Mouse (Mus musculus): Measurements from ENCODE around the gene Pde4dip.

Gene Pde4dip

DNA sequence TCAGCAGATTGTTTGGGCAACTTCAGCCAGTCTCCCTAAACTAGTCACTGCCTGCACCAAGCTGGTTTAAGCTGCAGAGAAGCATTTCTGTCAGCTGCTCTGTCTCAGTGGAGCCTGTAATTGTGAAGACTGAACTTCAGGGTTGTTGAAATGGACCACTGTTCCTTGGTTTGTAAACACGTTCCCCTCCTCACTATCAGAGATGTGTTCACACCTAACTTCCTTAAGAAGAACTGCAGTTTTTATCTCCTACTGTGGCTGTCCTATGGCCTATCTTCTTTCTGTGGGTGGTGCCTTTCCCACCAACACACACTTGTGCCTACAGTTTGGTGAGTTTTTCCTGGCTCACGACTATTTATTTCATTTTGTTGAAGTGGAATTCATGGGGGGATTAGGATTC is 199.2 kb downstream of the Pde4dip start:
- no peak for DNase-seq (ENCODE audit: low spot score in 2 of 2)

DNA sequence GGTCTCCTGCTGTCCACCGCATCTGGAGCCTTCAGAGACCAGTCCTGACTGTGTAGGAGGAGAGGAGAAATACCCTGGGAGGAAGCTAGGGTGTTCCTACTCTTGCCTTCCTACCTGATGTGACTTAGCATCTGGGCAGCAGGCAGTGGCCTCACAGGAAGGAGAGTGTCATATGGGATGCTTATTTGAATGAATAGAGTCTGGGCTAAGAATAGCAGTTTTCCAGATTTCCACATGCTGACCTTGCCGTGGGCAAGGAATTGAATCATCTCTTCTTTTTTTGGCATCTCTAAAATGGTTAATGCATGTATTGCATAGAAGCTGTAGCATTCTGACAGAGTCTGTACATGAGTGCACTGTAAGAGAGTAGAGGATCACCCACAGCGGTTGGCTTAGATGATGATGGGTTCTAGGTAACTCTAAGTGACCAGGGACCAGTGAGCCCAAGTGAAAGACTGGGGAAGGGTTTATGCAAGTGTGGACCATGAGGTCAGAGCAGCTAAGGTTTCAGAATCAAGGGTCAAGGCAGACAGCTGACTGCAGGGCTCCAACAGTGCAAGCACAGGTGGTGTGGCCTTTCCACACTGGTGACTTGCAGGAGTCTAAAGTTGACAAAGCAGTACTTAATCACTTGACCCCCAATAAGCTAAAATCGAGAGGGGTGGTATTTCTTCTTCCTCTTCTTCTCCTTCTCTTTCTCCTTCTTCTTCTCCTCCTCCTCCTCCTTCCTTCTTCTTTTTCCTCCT is 202.0 kb downstream of the Pde4dip start:
- no peak for DNase-seq (ENCODE audit: low spot score in 2 of 2)

DNA sequence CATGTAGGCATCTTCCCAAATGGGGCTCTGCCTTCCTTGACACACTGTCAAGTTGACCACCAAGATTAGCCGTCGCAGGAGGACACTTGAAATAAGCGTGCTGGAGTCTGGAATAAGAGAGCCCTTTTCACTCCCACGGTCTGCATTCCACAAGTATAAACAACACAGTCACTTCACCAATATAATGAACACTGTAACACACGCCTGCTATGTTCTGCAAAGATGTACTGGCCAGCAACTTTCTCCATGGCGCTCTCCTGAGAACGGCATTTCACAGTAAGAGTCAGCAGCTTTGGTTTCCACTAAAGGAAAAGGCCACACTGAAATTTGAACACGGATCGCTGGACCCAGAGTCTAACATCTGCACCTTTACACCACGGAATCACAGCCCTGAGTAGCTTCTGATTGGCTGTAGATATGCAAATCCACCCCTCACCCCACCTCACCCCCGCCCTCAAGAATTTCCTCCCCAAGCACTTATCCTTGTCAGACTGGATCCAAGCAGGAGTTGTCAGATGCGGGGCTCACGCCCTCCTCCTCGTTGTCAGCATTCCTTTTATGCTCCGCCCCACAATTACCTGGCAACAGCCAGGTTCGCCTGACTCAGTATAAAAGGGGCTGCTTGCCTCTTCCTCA is 204.8 kb downstream of the Pde4dip start:
- no peak for DNase-seq (ENCODE audit: low spot score in 2 of 2)

- no peak for DNase-seq (ENCODE audit: low spot score in 2 of 2)
Observed at GRCm38 (mm10) chr3:97682576-97682975, 205.9 kb downstream of the Pde4dip start.

GRCm38 (mm10) chr3:97682159-97682502 is 206.4 kb downstream of the Pde4dip start:
- no peak for DNase-seq (ENCODE audit: low spot score in 2 of 2)

DNA sequence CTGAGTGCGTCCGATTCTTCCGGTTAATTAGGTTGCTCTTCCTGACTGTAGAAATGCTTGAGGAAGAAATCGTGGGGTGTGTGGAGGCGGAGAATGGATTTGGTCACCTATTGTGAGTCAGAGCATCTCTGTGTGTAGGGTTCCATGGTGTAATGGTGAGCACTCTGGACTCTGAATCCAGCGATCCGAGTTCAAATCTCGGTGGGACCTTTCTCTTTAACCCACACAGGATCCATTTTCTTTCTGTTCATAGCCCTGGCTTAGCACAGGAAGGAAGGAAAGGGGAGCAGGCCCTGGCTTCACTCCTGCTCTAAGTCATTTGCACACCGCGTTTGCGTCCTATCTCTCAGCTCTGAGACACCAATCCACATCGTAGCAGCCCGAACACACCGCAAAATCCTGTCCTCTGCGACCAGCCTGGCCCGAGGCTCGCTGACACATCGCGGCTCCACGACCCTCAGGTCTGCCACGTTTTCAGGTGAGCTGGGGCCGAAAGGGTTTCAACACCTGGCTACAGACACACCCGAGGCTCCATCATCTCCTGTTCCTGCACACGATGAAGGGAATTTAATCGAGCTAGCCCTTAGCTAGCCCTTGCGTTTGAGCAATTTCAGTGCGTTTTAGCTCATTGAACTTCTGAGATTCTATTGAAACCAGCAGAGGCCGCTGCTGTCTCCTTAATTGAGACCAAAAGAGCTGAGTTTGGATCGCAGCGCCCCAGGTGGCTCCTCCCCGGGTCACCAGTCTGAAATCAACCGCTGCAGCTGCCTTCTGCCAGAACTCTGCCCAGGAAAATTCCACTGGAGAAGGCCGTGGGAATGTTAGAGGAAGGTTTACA is 207.0 kb downstream of the Pde4dip start:
- DNase-seq (ENCODE audit: low spot score in 2 of 2): peak; percentile 33 to 76

DNA sequence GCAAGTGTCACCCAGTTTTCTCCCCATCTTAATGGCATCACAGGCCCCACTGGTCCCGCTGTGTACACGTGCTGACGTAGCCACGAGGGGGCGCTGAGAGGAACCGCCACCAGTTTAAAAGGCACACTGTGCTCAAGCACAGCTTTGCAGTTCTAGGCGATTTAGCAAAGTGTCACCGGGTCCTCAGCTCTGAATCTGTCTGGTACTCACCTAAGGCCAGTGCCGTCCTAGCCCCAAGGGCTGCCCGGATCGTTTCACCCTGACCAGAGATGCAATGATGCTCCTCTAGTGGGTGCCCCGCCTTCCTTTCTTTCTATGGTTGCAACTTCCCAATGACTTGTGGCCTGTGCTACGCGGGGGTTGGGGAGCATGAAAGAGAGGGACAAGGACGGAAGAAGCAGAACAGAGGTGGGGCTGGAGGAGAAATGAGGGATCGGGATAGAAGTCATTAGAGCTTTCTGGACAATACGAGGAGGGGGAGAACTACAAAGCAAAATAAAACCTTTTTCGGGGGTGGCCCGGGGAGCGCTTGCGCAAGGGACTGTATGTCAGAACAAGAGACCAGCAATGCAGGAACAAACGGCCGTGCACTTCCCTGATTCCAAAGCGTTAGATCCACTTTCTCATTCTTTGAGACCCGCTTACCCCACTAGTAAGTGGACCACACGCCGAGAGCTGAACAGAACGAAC is 207.7 kb downstream of the Pde4dip start:
- DNase-seq (ENCODE audit: low spot score in 2 of 2): peak; percentile 74 to 89

- DNase-seq (ENCODE audit: low spot score in 2 of 2): no peak
Observed at GRCm38 (mm10) chr3:97678416-97678815, 210.1 kb downstream of the Pde4dip start.

DNA sequence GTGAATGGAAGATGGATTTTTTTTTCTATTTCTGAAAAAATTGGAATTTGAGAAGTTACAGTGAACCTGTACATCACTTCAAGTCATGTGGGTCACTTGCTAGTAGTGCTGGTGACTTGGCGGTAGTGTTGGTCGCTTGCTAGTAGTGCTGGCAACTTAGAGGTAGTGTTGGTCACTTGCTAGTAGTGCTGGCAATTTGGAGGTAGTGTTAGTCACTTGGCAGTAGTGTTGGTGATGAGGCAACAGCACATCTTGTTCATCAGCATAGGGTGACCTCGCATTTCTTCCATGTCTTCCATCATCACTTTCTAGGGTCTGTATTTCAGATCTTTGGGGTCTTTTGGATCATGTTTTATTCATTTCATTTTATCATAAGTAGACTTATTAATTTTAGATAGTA is 212.4 kb downstream of the Pde4dip start:
- no peak for DNase-seq (ENCODE audit: low spot score in 2 of 2)

DNA sequence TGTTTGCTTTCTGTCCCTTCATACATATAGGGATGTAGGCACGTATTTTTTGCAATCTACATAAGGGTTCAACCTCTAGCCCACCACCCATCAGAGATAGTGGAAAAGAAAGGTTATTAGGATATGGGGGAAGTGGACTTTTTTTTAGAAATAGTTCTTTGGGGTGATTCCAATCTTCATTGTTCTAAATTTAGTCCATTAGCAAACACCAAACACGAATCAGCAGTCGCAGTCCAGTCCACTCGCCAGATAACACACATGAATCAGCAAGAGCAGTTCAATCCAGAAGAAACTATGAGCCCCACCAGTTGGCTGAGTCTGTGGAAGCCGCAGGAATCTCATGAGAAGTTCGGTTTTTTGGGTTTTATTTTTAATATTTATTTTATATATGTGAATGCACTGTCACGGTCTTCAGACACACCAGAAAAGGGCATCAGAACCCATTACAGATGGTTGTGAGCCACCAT is 213.8 kb downstream of the Pde4dip start, which contains the start of gene Gm17651:
Gene Gm17651 (minus strand): TSS at position 51 of the 467 bp plus-strand sequence.
- no peak for DNase-seq (ENCODE audit: low spot score in 2 of 2)

- no peak for DNase-seq (ENCODE audit: low spot score in 2 of 2)
Observed at GRCm38 (mm10) chr3:97667093-97667675, 221.3 kb downstream of the Pde4dip start.

DNA sequence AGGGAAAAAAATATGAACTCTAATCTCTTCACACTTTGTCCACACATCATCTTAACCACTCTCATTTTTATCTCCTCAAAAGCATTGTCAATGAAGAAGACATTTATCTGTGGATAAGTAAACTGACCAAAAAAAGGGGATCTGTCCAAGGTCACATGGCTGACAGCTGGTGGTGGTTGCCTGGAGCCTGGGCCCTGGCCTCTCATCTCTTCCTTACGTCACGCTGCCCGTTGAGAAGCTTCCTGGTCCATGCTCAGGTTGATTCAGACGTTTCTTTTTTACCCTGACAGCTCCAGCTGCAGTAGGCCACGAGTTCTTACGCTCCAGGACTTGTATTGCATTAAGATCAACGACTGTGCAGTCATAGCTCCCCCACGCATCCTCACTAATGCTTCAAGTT is 222.4 kb downstream of the Pde4dip start:
- no peak for DNase-seq (ENCODE audit: low spot score in 2 of 2)

DNA sequence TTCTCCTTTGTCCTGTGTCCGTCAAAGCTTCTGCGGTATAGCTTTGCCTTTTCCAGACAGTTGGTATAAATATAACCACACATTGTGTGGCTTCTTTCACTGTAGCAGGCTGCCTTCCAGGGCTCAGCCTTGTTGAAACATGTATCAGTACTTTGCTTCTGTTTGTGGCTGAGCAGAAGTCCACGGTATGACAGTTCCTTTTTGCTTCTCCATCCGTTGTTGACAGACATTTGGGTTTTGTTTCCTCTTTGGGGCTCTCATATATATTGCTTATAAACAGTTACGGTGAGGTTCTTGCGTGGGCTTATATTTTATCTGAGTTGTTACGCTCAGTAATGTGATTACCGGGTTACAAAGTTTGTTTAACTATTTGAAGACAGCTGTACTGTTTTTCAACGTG is 223.0 kb downstream of the Pde4dip start:
- DNase-seq (ENCODE audit: low spot score in 2 of 2): no peak

DNA sequence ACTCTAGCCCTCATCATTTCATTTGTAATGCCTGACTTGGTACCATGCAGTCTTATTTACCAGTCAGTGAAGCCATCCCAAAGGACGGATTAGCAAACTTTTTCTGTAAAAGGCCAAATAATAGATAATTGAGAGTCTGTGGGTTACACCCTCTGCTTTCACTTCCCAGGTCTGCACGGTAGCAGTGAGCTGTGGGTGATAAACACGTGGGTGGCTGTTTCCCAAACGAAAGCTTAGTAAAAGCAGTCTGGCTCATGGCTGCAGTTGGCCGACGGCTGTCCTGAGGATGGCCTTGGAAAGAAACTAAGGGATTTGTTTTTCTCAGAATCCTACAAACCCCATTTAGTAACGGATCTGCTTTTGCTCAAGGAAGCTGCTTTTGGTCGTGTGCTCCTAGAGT is 227.3 kb downstream of the Pde4dip start:
- DNase-seq (ENCODE audit: low spot score in 2 of 2): peak in 1 of 2 experiments; percentile 24

DNA sequence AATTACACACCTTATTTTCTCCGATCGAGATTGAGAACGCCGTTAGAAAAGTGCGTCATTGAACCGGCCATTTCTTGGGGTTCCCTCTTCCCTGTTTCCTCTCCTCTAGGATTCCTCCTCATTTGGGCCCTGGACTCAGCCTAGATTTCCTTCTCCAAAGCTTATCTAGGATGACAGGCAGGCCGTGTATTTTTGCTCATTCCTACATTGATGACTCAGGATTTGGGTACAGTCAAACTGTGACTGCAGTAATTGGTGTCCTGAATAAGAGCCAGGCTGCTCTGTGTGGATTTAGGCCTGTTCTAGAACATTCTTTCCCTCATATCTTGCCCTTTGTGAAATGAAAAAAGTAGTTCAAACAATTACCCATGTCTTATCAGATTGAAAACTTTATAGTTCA is 228.8 kb downstream of the Pde4dip start:
- DNase-seq (ENCODE audit: low spot score in 2 of 2): no peak

DNA sequence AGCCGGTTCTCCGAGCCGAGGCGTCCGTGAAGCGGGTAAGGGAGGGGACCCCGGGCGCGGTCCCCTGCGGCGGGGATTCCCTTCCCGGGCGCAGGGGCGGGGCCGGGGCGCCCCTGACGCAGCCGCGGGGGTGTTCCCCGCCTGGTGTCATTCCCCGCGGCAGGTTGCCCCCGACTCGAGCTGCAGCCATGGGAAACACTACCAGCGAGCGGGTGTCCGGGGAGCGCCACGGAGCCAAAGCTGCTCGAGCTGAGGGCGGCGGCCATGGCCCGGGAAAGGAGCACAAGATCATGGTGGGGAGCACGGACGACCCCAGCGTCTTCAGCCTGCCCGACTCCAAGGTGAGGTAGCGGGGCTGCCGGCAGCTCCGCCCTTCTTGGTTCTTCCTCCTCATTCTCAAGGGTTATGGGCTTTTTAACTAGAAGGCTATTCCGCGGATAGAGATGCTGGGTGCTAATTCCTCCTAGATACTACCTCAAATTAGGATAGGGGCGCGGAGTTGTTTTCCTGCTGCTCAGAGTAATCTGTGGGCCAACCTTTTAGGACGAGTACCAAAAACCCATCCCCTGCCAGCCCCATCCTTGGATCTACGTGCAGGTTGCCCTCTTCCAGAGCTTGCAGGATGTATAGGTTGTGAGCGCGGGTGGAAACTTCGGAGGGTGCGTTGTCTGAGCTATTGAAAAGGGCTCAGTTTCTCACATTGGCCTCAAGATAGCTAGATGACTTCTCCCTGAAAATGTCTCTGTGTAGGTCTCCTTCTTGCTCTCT is 229.9 kb downstream of the Pde4dip start:
- DNase-seq (ENCODE audit: low spot score in 2 of 2): peak in 1 of 2 experiments; percentile 18

DNA sequence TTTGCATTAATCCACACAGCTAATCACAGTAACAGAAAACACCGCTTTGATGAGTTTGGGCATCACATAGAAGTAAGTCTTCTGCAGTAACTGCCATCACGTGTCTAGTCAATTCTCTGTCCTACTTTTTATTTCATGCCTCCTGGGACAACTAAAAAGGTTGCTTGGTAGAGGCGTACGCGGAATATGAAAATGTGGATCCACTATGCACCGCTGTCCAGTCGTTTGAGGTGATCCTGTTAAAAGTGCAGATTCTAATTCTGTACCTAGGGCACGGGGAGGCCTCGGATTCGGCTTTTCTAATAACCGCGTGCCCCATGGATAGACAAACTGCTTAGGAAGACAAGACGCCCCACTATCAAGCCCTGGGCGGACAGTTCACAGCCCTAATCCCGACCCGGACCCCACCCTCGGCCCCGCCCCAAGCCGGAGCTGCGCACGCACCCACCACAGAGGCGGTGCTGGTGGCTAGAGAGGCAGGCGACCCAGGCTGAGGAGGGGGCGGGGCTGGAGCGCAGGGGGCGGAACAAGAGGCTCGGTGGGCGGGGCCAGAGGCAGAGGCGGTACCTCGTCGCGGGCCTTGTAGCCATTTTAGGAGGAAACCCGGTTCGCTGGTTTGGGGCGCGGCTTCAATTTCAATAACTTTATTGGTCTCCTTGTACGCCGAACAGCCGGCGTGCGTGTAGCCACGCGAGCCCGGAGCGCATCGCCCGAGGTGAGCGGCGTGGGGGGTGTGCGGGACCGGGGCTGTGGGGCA is 230.7 kb downstream of the Pde4dip start, which contains the start of gene Prkab2:
Gene Prkab2 (plus strand): TSS at position 539 of the 757 bp plus-strand sequence.
- peak; percentile 99 for DNase-seq (ENCODE audit: low spot score in 2 of 2)

- DNase-seq (ENCODE audit: low spot score in 2 of 2): peak in 1 of 2 experiments; percentile 69
Observed at GRCm38 (mm10) chr3:97654901-97655300, 233.6 kb downstream of the Pde4dip start.

GRCm38 (mm10) chr3:97653781-97654180 is 234.7 kb downstream of the Pde4dip start:
- no peak for DNase-seq (ENCODE audit: low spot score in 2 of 2)

DNA sequence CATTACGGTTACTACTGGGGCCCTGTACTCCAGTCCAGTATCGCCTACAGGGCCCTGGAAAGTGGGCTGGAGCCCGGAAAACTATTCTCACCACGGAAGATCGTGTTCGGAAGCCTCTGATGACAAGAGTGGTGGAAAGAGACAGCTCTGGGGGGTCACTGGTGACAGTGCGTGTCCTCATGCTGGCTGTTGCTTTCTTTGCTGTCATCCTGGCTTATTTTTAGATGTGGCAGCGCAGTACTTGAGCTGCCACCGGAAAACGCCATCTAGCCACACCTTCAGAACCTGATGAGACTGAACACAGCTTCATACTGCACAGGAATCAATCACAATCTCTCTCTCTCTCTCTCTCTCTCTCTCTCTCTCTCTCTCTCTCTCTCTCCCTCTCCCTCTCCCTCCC is 236.9 kb downstream of the Pde4dip start:
- no peak for DNase-seq (ENCODE audit: low spot score in 2 of 2)

All from spleen, postnatal 10 days (tissue).